Mouse (Mus musculus): ENCODE results near the gene Zfp575.

DNA sequence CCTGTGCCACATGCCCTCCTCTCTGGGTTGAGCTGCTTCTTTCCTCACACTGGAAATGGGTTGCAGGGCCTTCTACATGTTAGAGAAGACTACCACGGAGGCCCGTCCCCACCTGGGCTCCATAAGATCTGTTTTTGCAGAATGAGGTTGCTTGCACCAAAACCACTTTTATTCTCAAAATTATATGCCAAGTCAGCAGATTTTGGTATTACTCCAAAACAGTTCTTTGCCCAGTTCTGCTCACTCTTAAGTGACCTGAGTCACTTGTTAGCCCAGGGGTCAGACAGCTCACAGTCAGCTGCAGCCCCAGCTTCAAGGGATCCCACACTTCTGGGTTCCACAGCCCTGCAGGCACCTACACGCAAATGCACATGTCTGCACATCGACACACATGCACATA is 26.0 kb downstream of the Zfp575 start:
- no peak for TF ChIP-seq CTCF (IDR thresholded peaks at IDR 0.05; ENCODE audit: borderline replicate concordance, insufficient read depth, low read depth, low read length)
- TF ChIP-seq POLR2A (IDR thresholded peaks at IDR 0.05; ENCODE audit: borderline replicate concordance, insufficient read depth, low read length), result no peak

All from cerebellum, adult 2 months (tissue).